In genomic region chr7:102855807-102856206, GRCm38 (mm10) we compare ENCODE assay signal across 27 mouse cellular contexts. TPM values are rescaled to one million over a fixed set of nuclear protein-coding genes. Genes with fewer than 3 reads are reported as not detected.
DNase-seq lines count a peak whose midpoint lies in the region; TF ChIP-seq lines count a peak whose summit lies in the region.
"Had no signal": no experiment of that assay in that cellular context is flagged by ENCODE, and none has a peak within 500 bp of the region (broad histone marks: within the 10 kb centered on the region; RNA-seq: fewer than 3 reads in every experiment).

No protein-coding gene starts in this region.

- no peak for TF ChIP-seq EP300 in CH12.LX (IDR thresholded peaks at IDR 0.05; ENCODE audit: low read length)
- no peak for TF ChIP-seq EP300 in MEL (IDR thresholded peaks at IDR 0.05; ENCODE audit: low read depth in 1 of 2, low read length in 2 of 2)

- H3K9ac ChIP-seq in CH12.LX (ENCODE audit: insufficient read depth, low read depth) = no peak overlapping the region
- H3K9ac ChIP-seq in ES-E14 (ENCODE audit: insufficient read depth, low read depth, low read length, poor library complexity, severe bottlenecking) = no peak overlapping the region
- H3K9ac ChIP-seq in MEL (ENCODE audit: control insufficient read depth, low read depth, low read length, poor library complexity, severe bottlenecking) = no peak overlapping the region

- dilution Hi-C loops in CH12.LX (cut with MboI; ENCODE audit: extremely low pct_ligation_motif_present, extremely low pct_unique_long_range_greater_than_20kb, low sequenced_read_pairs) = no loop called here

- DNase-seq in CH12.LX (ENCODE audit: extremely low read depth) = no peak
- no peak for DNase-seq in ES-E14 (ENCODE audit: low read depth, low spot score)
- DNase-seq in MEL (ENCODE audit: low read depth, low spot score) = no peak
- no peak for DNase-seq in frontal cortex, postnatal 36 days (ENCODE audit: low spot score in 2 of 2)
- no peak for DNase-seq in thymus, postnatal 10 days (ENCODE audit: low spot score in 2 of 2)
- DNase-seq in spleen, postnatal 10 days (ENCODE audit: low spot score in 2 of 2) = no peak
- DNase-seq: adrenal gland, adult 2 months; adrenal gland, adult 8-10 months; adrenal gland, postnatal 10 days; adrenal gland, postnatal 14 days; adrenal gland, postnatal 25 days; adrenal gland, postnatal 36 days; B cell, adult 2 months; cerebellum, adult 11 months; cerebellum, adult 11-12 months; cerebellum, adult 18-20 months; cerebellum, adult 2 months; cerebellum, adult 8-10 months; cerebellum, adult 9-10 months had no signal

- H3K27ac ChIP-seq in CH12.LX (ENCODE audit: insufficient read depth, low read depth) = no peak overlapping the region
- H3K27ac ChIP-seq in ES-E14 (ENCODE audit: insufficient read depth, low read depth, low read length, poor library complexity, severe bottlenecking) = no peak overlapping the region
- no peak overlapping the region for H3K27ac ChIP-seq in MEL (ENCODE audit: control insufficient read depth, low read depth, low read length)

- TF ChIP-seq POLR2A in CH12.LX (IDR thresholded peaks at IDR 0.05; ENCODE audit: low read depth, low read length) (no peak), MEL (IDR thresholded peaks at IDR 0.05; ENCODE audit: control insufficient read depth in 1 of 2, insufficient read depth in 1 of 2, low read depth in 1 of 2, low read length in 2 of 2, poor library complexity in 1 of 2) (no peak)

- in situ Hi-C loops in CH12.LX (cut with MboI; ENCODE audit: low pct_ligation_motif_present, low pct_unique_long_range_greater_than_20kb, low sequenced_read_pairs) = no loop called here
- in situ Hi-C loops in ES-E14 (cut with MboI; ENCODE audit: low sequenced_read_pairs in 2 of 2, unreplicated experiment in 2 of 2) = no loop called here

- H3K4me1 ChIP-seq in CH12.LX (ENCODE audit: control insufficient read depth in 1 of 2, insufficient read depth in 2 of 2) = no peaks in the 10 kb centered on the region
- H3K4me1 ChIP-seq in ES-E14 (ENCODE audit: control insufficient read depth in 2 of 2, insufficient read depth in 2 of 2, low read length in 2 of 2, poor library complexity in 1 of 2) = no peaks in the 10 kb centered on the region
- no peaks in the 10 kb centered on the region for H3K4me1 ChIP-seq in MEL (ENCODE audit: control insufficient read depth in 1 of 2, insufficient read depth in 2 of 2, low read length in 2 of 2)

- TF ChIP-seq CTCF in CH12.LX (conservative IDR thresholded peaks at IDR 0.05 in 1 of 2, IDR thresholded peaks at IDR 0.05 in 1 of 2; ENCODE audit: low read depth in 2 of 2, low read length in 2 of 2) (no peak), MEL (IDR thresholded peaks at IDR 0.05 in 2 of 3, conservative IDR thresholded peaks at IDR 0.05 in 1 of 3; ENCODE audit: control insufficient read depth in 1 of 3, insufficient read depth in 1 of 3, low read depth in 2 of 3, low read length in 3 of 3, poor library complexity in 1 of 3, severe bottlenecking in 1 of 3) (no peak)

- no peak overlapping the region for H3K4me3 ChIP-seq in CH12.LX (replicated peaks in 1 of 3; ENCODE audit: low read depth in 2 of 3, low read length in 2 of 3, poor library complexity in 1 of 3)
- no peak overlapping the region for H3K4me3 ChIP-seq in ES-E14 (ENCODE audit: insufficient read depth in 1 of 2, low read depth in 1 of 2, low read length in 2 of 2, poor library complexity in 1 of 2, severe bottlenecking in 1 of 2)
- H3K4me3 ChIP-seq in MEL (ENCODE audit: control insufficient read depth in 1 of 2, insufficient read depth in 1 of 2, low read depth in 2 of 2, low read length in 2 of 2) = no peak overlapping the region

- H3K27me3 ChIP-seq in CH12.LX (replicated peaks) (no peaks in the 10 kb centered on the region), MEL (ENCODE audit: control insufficient read depth in 1 of 2, insufficient read depth in 2 of 2, low read length in 2 of 2) (no peaks in the 10 kb centered on the region)
- H3K27me3 ChIP-seq: Patski had no signal

- H3K4me2 ChIP-seq in CH12.LX (ENCODE audit: insufficient read depth, low read depth, poor library complexity, severe bottlenecking) = no peak overlapping the region

- H3K79me2 ChIP-seq in CH12.LX (replicated peaks; ENCODE audit: control insufficient read depth, extremely low read depth, insufficient read depth, poor library complexity, severe bottlenecking) = no peaks in the 10 kb centered on the region
- no peaks in the 10 kb centered on the region for H3K79me2 ChIP-seq in MEL (ENCODE audit: control insufficient read depth, insufficient read depth, low read length, poor library complexity)

- no peaks in the 10 kb centered on the region for H3K36me3 ChIP-seq in CH12.LX (replicated peaks in 1 of 2; ENCODE audit: control insufficient read depth in 1 of 2, insufficient read depth in 1 of 2, low read length in 1 of 2)
- H3K36me3 ChIP-seq in ES-E14 (ENCODE audit: control insufficient read depth, insufficient read depth, low read length, poor library complexity, severe bottlenecking) = no peaks in the 10 kb centered on the region
- H3K36me3 ChIP-seq in MEL (ENCODE audit: control insufficient read depth in 1 of 2, insufficient read depth in 2 of 2, low read length in 2 of 2) = no peaks in the 10 kb centered on the region
- H3K36me3 ChIP-seq: G1E had no signal

- H3K9me3 ChIP-seq in CH12.LX (replicated peaks; ENCODE audit: low read length) (no peaks in the 10 kb centered on the region), ES-E14 (ENCODE audit: control insufficient read depth, insufficient read depth, low read depth, low read length) (no peaks in the 10 kb centered on the region), MEL (replicated peaks; ENCODE audit: insufficient read depth, low read length) (no peaks in the 10 kb centered on the region)
- H3K9me3 ChIP-seq: G1E had no signal

- TF ChIP-seq RAD21 in CH12.LX (IDR thresholded peaks at IDR 0.05; ENCODE audit: low read depth, low read length) (no peak), MEL (IDR thresholded peaks at IDR 0.05; ENCODE audit: low read depth, low read length) (no peak)

TF ChIP-seq in CH12.LX, 34 proteins besides CTCF, POLR2A, EP300 and RAD21:
- TF ChIP-seq MAFK (IDR thresholded peaks at IDR 0.05; ENCODE audit: insufficient replicate concordance, low read length) (peak; percentile 89), CHD1 (IDR thresholded peaks at IDR 0.05; ENCODE audit: low read depth, low read length) (no peak), MXI1 (IDR thresholded peaks at IDR 0.05; ENCODE audit: low read depth, low read length) (no peak)

TF ChIP-seq in ES-E14, 5 proteins besides CTCF, POLR2A, EP300 and RAD21:
- TF ChIP-seq ZC3H11A (IDR thresholded peaks at IDR 0.05; ENCODE audit: borderline replicate concordance, low read depth, low read length) (no peak), MAFK (IDR thresholded peaks at IDR 0.05; ENCODE audit: insufficient read depth, low read depth, low read length) (peak; percentile 90)

TF ChIP-seq in MEL, 35 proteins besides CTCF, POLR2A, EP300 and RAD21:
- TF ChIP-seq MAFK (IDR thresholded peaks at IDR 0.05; ENCODE audit: borderline replicate concordance, low read depth, low read length) (peak; percentile 52; the same call in 1 of the 2 replicates), POLR2AphosphoS2 (IDR thresholded peaks at IDR 0.05; ENCODE audit: low read length) (no peak)

RNA-seq across cellular contexts. Expression of gene Olfr566, which starts 2.8 kb away (rescaled TPM):
- total RNA-seq in CH12.LX (2012; rRNA removed) = not detected in 2 replicates
- not detected in 2 replicates for total RNA-seq in CH12.LX (2014; rRNA removed)
- not detected in 2 replicates for polyA plus RNA-seq in CH12.LX (2012; ENCODE audit: insufficient read length, low read depth)
- not detected in 2 replicates for total RNA-seq in ES-E14 (2012; rRNA removed)
- not detected in 2 replicates for total RNA-seq in MEL (2012; rRNA removed)
- not detected for polyA plus RNA-seq in MEL (2012; ENCODE audit: insufficient read depth in 1 of 2, insufficient read length in 2 of 2, low read depth in 1 of 2, low replicate concordance in 2 of 2, missing spikeins in 1 of 2)
- total RNA-seq: adrenal gland, adult 18-20 months; adrenal gland, adult 2 months; adrenal gland, adult 8-10 months; adrenal gland, postnatal 10 days; adrenal gland, postnatal 14 days; adrenal gland, postnatal 25 days; adrenal gland, postnatal 36 days; adrenal gland, postnatal 4 days had no signal
- polyA plus RNA-seq: adrenal gland, adult 2 months; brain, embryonic 14.5 days; C2C12; CD4-positive, CD25-positive, alpha-beta regulatory T cell, adult 4 months; cerebellum, adult 2 months; G1E; Patski had no signal

RNA-seq across cellular contexts. Expression of gene Olfr568, which starts 21.1 kb away (rescaled TPM):
- total RNA-seq in CH12.LX (2012; rRNA removed) (not detected in 2 replicates), CH12.LX (2014; rRNA removed) (not detected in 2 replicates), ES-E14 (2012; rRNA removed) (not detected in 2 replicates), MEL (2012; rRNA removed) (not detected in 2 replicates)
- polyA plus RNA-seq in CH12.LX (2012; ENCODE audit: insufficient read length, low read depth) (not detected in 2 replicates), MEL (2012; ENCODE audit: insufficient read depth in 1 of 2, insufficient read length in 2 of 2, low read depth in 1 of 2, low replicate concordance in 2 of 2, missing spikeins in 1 of 2) (not detected)
- total RNA-seq: adrenal gland, adult 18-20 months; adrenal gland, adult 2 months; adrenal gland, adult 8-10 months; adrenal gland, postnatal 10 days; adrenal gland, postnatal 14 days; adrenal gland, postnatal 25 days; adrenal gland, postnatal 36 days; adrenal gland, postnatal 4 days; G1E had no signal
- polyA plus RNA-seq: activated CD4-positive, CD25-positive, alpha-beta regulatory T cell, adult 4 months; adrenal gland, adult 2 months; brain, embryonic 14.5 days; C2C12; CD4-positive, CD25-positive, alpha-beta regulatory T cell, adult 4 months; cerebellum, adult 2 months; G1E; Patski had no signal

RNA-seq across cellular contexts. Expression of gene Olfr569, which starts 34.9 kb away (rescaled TPM):
- total RNA-seq in CH12.LX (2012; rRNA removed) = not detected in 2 replicates
- not detected in 2 replicates for total RNA-seq in CH12.LX (2014; rRNA removed)
- not detected in 2 replicates for polyA plus RNA-seq in CH12.LX (2012; ENCODE audit: insufficient read length, low read depth)
- not detected in 2 replicates for total RNA-seq in ES-E14 (2012; rRNA removed)
- total RNA-seq in MEL (2012; rRNA removed) = not detected in 2 replicates
- not detected for polyA plus RNA-seq in MEL (2012; ENCODE audit: insufficient read depth in 1 of 2, insufficient read length in 2 of 2, low read depth in 1 of 2, low replicate concordance in 2 of 2, missing spikeins in 1 of 2)
- total RNA-seq: adrenal gland, adult 18-20 months; adrenal gland, adult 2 months; adrenal gland, adult 8-10 months; adrenal gland, postnatal 10 days; adrenal gland, postnatal 14 days; adrenal gland, postnatal 25 days; adrenal gland, postnatal 36 days; adrenal gland, postnatal 4 days had no signal
- polyA plus RNA-seq: activated CD4-positive, CD25-positive, alpha-beta regulatory T cell, adult 4 months; adrenal gland, adult 2 months; brain, embryonic 14.5 days; C2C12; CD4-positive, CD25-positive, alpha-beta regulatory T cell, adult 4 months; cerebellum, adult 2 months; G1E; Patski had no signal

RNA-seq across cellular contexts. Expression of gene Olfr570, which starts 38.6 kb away (rescaled TPM):
- not detected in 2 replicates for total RNA-seq in CH12.LX (2012; rRNA removed)
- not detected in 2 replicates for total RNA-seq in CH12.LX (2014; rRNA removed)
- polyA plus RNA-seq in CH12.LX (2012; ENCODE audit: insufficient read length, low read depth) = not detected in 2 replicates
- total RNA-seq in ES-E14 (2012; rRNA removed) = not detected in 2 replicates
- not detected in 2 replicates for total RNA-seq in MEL (2012; rRNA removed)
- not detected for polyA plus RNA-seq in MEL (2012; ENCODE audit: insufficient read depth in 1 of 2, insufficient read length in 2 of 2, low read depth in 1 of 2, low replicate concordance in 2 of 2, missing spikeins in 1 of 2)
- total RNA-seq: adrenal gland, adult 18-20 months; adrenal gland, adult 2 months; adrenal gland, adult 8-10 months; adrenal gland, postnatal 10 days; adrenal gland, postnatal 14 days; adrenal gland, postnatal 25 days; adrenal gland, postnatal 36 days; adrenal gland, postnatal 4 days; G1E had no signal
- polyA plus RNA-seq: activated CD4-positive, CD25-positive, alpha-beta regulatory T cell, adult 4 months; adrenal gland, adult 2 months; brain, embryonic 14.5 days; C2C12; CD4-positive, CD25-positive, alpha-beta regulatory T cell, adult 4 months; cerebellum, adult 2 months; G1E; Patski had no signal

RNA-seq across cellular contexts. Expression of gene Olfr564, which starts 52.5 kb away (rescaled TPM):
- total RNA-seq in CH12.LX (2012; rRNA removed) = not detected in 2 replicates
- not detected in 2 replicates for total RNA-seq in CH12.LX (2014; rRNA removed)
- not detected in 2 replicates for polyA plus RNA-seq in CH12.LX (2012; ENCODE audit: insufficient read length, low read depth)
- not detected in 2 replicates for total RNA-seq in ES-E14 (2012; rRNA removed)
- not detected in 2 replicates for total RNA-seq in MEL (2012; rRNA removed)
- polyA plus RNA-seq in MEL (2012; ENCODE audit: insufficient read depth in 1 of 2, insufficient read length in 2 of 2, low read depth in 1 of 2, low replicate concordance in 2 of 2, missing spikeins in 1 of 2) = not detected
- total RNA-seq: adrenal gland, adult 18-20 months; adrenal gland, adult 2 months; adrenal gland, adult 8-10 months; adrenal gland, postnatal 10 days; adrenal gland, postnatal 14 days; adrenal gland, postnatal 25 days; adrenal gland, postnatal 36 days; adrenal gland, postnatal 4 days; G1E had no signal
- polyA plus RNA-seq: activated CD4-positive, CD25-positive, alpha-beta regulatory T cell, adult 4 months; adrenal gland, adult 2 months; brain, embryonic 14.5 days; C2C12; CD4-positive, CD25-positive, alpha-beta regulatory T cell, adult 4 months; cerebellum, adult 2 months; G1E; Patski had no signal

Comparison
In these comparisons a context has a peak if more than half of its experiments do, and no peak if none do; other contexts are left out.
1. Of the 35 proteins assayed by ChIP-seq in both MEL and CH12.LX: peak only in MEL: none; only in CH12.LX: none; in both: MAFK; in neither: 34.